Mouse (Mus musculus): ENCODE measurements around the gene H2afx.
A peak's percentile ranks its signal among the peaks of the same experiment; 100 is the strongest.

Gene H2afx

GRCm38 (mm10) chr9:44378153-44378730 lies 43.7 kb downstream of the H2afx start:
- no peak for DNase-seq (ENCODE audit: extremely low spot score, low spot score)

GRCm38 (mm10) chr9:44379054-44379834 lies 44.8 kb downstream of the H2afx start, which contains the start of gene Hyou1:
Gene Hyou1 (plus strand): TSS chr9:44379490.
- peak; percentile 100 for DNase-seq (ENCODE audit: extremely low spot score, low spot score)

GRCm38 (mm10) chr9:44379862-44380261 lies 45.4 kb downstream of the H2afx start:
- DNase-seq (ENCODE audit: extremely low spot score, low spot score), result no peak

GRCm38 (mm10) chr9:44384596-44384995 lies 50.1 kb downstream of the H2afx start:
- no peak for DNase-seq (ENCODE audit: extremely low spot score, low spot score)

Measured in neural tube, embryonic 10.5 days (tissue).